Mouse (Mus musculus) ovary, adult 2 months (tissue): ENCODE measurements around the gene Cma1. TPM values are rescaled to one million over a fixed set of nuclear protein-coding genes. Genes with fewer than 3 reads are reported as not detected.

ENCODE experiments used
- polyA plus RNA-seq: library from polyadenylated mRNA; depleted of rRNA; stranded (reverse); fragments of >200 nt; gene quantifications from 2 replicates; pipeline ENCODE4 v1.2.3, GENCODE M21; 2012; rRNA removed

Cma1 gene
- polyA plus RNA-seq, result 2.2 and 2.7 TPM in 2 replicates

DNA sequence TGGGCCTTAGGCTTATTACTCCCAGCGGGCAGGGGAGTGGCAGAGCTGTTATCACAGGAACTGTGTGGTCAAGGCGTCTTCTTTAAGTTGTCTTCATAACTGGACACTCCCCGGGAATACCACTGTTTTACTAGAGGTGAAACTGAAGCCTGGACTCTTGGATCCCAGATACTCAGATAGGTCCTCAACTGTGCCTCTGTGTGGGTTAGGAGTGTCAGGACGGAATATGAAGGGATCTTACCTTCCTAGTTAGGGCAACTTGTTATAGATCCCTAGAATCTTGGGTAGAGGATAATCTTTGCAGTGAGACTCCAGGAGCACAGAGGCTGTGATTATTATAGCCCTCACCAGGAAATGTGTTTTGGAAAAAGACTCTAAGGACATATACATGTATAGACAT is at the start of gene Cma1:
TSS of gene Cma1 (minus strand) at position 101 of the 400 bp plus-strand sequence.

DNA sequence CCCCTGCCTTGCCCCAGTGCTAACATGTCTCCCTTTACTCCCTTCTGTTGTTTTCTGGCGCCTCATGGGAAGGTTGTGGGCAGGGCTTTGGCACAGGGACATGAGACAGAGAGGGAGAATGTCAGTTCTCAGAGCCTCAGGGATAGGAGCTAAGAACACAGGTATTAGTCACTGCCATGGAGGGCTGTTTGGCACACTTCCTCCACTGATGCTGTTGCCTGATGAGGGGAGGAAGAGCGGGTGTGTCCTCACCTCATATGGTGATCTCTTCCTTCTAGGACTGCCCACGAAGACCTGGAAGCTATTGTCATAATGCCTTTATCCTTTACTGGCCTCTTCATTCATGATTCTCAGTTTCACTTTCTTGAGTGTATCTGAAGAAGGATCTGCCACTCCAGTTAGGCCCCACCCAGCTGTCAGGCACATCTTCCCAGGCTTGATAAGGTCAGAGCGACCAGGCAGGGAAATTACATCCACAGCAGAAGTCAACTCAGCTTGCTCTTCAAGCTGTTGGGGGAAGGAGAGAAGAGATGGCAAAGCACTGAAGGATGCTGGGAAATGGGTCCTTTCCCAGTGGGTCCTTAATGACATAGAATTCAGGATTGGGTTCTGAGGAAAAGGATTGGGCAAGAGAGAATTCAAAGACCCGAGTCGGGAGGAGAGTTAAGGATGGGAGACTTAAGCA is 6.0 kb upstream of the Cma1 start, which contains the start of gene Cma2:
TSS of gene Cma2 (plus strand) at position 635 of the 685 bp plus-strand sequence.

DNA sequence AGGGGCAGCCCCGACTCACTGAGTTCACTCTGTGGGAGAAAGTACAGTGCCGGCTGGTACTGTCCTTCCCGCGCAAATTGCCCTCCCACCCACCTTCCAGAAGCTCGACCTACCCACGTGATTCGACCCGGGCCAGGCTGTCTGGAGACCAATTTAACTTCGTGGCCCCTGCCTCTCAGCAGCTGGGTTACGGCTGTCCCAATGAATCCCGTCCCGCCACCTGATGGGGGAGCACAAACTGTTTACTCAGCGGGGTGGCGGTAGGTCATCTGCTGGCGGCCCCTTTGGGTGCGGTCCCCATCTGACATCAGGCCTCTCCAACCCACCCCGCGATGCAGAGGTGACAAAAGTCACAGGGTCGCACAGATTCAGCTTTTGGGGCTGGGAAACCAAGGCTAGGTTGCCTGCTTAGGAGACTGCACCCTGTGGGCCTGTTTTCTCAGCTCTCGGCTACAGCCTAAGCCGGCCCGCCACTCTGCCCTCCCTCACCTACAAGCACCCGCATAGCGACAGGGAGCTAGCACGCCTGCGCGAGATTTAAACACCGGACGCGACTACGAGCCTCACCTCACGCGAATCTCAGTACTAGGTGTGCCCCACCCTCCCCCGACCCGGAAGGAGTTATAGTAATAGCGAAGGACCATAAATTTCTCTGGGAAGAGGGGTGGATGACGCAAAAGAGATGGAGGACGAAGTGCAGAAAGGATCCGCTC is 44.6 kb downstream of the Cma1 start, which contains the start of gene Sdr39u1:
TSS of gene Sdr39u1 (minus strand) at position 593 of the 713 bp plus-strand sequence.

Other genes starting within 250 kb of the Cma1 start
- 1.5 and 1.9 TPM in 2 replicates for gene Tgm1, start 230.7 kb downstream of the Cma1 start, polyA plus RNA-seq
- gene Rabggta, start 222.4 kb downstream of the Cma1 start, polyA plus RNA-seq, result 47.9 and 58.1 TPM in 2 replicates
- 42.0 and 65.0 TPM in 2 replicates for gene Dhrs1, start 199.0 kb downstream of the Cma1 start, polyA plus RNA-seq
- 14.0 and 19.1 TPM in 2 replicates for gene Nop9, start 199.0 kb downstream of the Cma1 start, polyA plus RNA-seq
- 1.9 TPM in 2 replicates for gene Cideb, start 186.2 kb downstream of the Cma1 start, polyA plus RNA-seq
- 0.84 and 1.5 TPM in 2 replicates for gene Ltb4r2, start 183.2 kb downstream of the Cma1 start, polyA plus RNA-seq
- gene Ltb4r1, start 178.7 kb downstream of the Cma1 start, polyA plus RNA-seq, result 2.2 and 2.8 TPM in 2 replicates
- gene Adcy4, start 160.6 kb downstream of the Cma1 start, polyA plus RNA-seq, result 16.8 and 28.3 TPM in 2 replicates
- 9.8 and 12.0 TPM in 2 replicates for gene Ripk3, start 155.8 kb downstream of the Cma1 start, polyA plus RNA-seq
- 48.6 and 49.5 TPM in 2 replicates for gene Nfatc4, start 121.5 kb downstream of the Cma1 start, polyA plus RNA-seq
- gene Nynrin, start 90.7 kb downstream of the Cma1 start, polyA plus RNA-seq, result 16.1 and 17.4 TPM in 2 replicates
- 0.63 and 0.67 TPM in 2 replicates for gene Cbln3, start 60.3 kb downstream of the Cma1 start, polyA plus RNA-seq
- 21.0 and 21.5 TPM in 2 replicates for gene Khnyn, start 59.7 kb downstream of the Cma1 start, polyA plus RNA-seq
- gene Sdr39u1, start 44.4 kb downstream of the Cma1 start, polyA plus RNA-seq, result 44.7 and 46.6 TPM in 2 replicates
- not detected in 2 replicates for gene Cma2, start 6.3 kb upstream of the Cma1 start, polyA plus RNA-seq
- gene Mcpt1, start 73.3 kb upstream of the Cma1 start, polyA plus RNA-seq, result not detected in 2 replicates
- gene Mcpt9, start 85.8 kb upstream of the Cma1 start, polyA plus RNA-seq, result not detected in 2 replicates
- gene Mcpt2, start 97.4 kb upstream of the Cma1 start, polyA plus RNA-seq, result not detected in 2 replicates
- 1.9 and 2.0 TPM in 2 replicates for gene Mcpt4, start 117.6 kb upstream of the Cma1 start, polyA plus RNA-seq
- gene Mcpt8, start 140.6 kb upstream of the Cma1 start, polyA plus RNA-seq, result not detected in 2 replicates
- not detected in 2 replicates for gene Ctsg, start 157.9 kb upstream of the Cma1 start, polyA plus RNA-seq
- gene Gzme, start 175.9 kb upstream of the Cma1 start, polyA plus RNA-seq, result not detected in 2 replicates
- gene Gzmd, start 187.9 kb upstream of the Cma1 start, polyA plus RNA-seq, result not detected in 2 replicates
- not detected in 2 replicates for gene Gzmg, start 214.9 kb upstream of the Cma1 start, polyA plus RNA-seq
- not detected in 2 replicates for gene Gzmn, start 229.9 kb upstream of the Cma1 start, polyA plus RNA-seq